Mouse (Mus musculus) liver, postnatal 0 days (tissue): ENCODE data around the gene Rab11fip4. TPM values are rescaled to one million over a fixed set of nuclear protein-coding genes. Genes with fewer than 3 reads are reported as not detected.

Source experiments
- ATAC-seq: fragments of 200-750 bp; cut with Nextera tagmentation; 2 replicates; pipeline ENCODE4 v1.8.0; 2017; ENCODE audit warnings: mild to moderate bottlenecking, moderate library complexity
- DNase-seq: peaks from one replicate; pipeline ENCODE4 v3.0.0-alpha.2; 2016
- H3K27ac ChIP-seq: fragments of 300-500 bp; sonication (generic); 2 replicates; pipeline ENCODE4 v1.5.1; 2014; ENCODE audit warnings: antibody characterized with exemption, moderate library complexity, mild to moderate bottlenecking, low read depth
- H3K27me3 ChIP-seq: fragments of 300-500 bp; sonication (generic); 2 replicates; pipeline ENCODE4 v1.6.1; 2014; ENCODE audit warnings: low read length, control low read depth, mixed read lengths; ENCODE audit not compliant: insufficient read depth
- H3K36me3 ChIP-seq: fragments of 300-500 bp; sonication (generic); replicated peaks from 2 replicates; pipeline ENCODE4 v1.6.1; 2014; ENCODE audit warnings: mild to moderate bottlenecking, control low read depth, low read length, moderate library complexity, mixed read lengths; ENCODE audit not compliant: insufficient read depth
- H3K4me1 ChIP-seq: fragments of 300-500 bp; sonication (generic); 2 replicates; pipeline ENCODE4 v1.6.1; 2014; ENCODE audit warnings: antibody characterized with exemption, mild to moderate bottlenecking, control low read depth; ENCODE audit not compliant: insufficient read depth
- H3K4me2 ChIP-seq: fragments of 300-500 bp; sonication (generic); 2 replicates; pipeline ENCODE4 v1.6.1; 2014; ENCODE audit warnings: low read depth, mild to moderate bottlenecking, low read length, moderate library complexity, mixed read lengths
- H3K4me3 ChIP-seq: fragments of 300-500 bp; sonication (generic); 2 replicates; pipeline ENCODE4 v1.5.1; 2014; ENCODE audit warnings: low read depth, low read length
- H3K9ac ChIP-seq: fragments of 300-500 bp; sonication (generic); replicated peaks from 2 replicates; pipeline ENCODE4 v1.6.1; 2014; ENCODE audit warnings: mild to moderate bottlenecking, moderate library complexity
- H3K9me3 ChIP-seq: fragments of 300-500 bp; sonication (generic); 2 replicates; pipeline ENCODE4 v1.6.1; 2016; ENCODE audit warnings: mild to moderate bottlenecking, control low read depth, low read length, mixed read lengths
- CTCF ChIP-seq: sonication (generic); IDR thresholded peaks from 2 replicates; pipeline ENCODE4 v1.5.1; 2016; ENCODE audit warnings: antibody characterized with exemption, low read depth
- EP300 ChIP-seq: IDR thresholded peaks from 2 replicates; pipeline ENCODE4 v1.6.1; 2016; ENCODE audit warnings: antibody characterized with exemption, low read depth, mild to moderate bottlenecking
- WGBS: fragments of 180-500 bp; shearing (Covaris S2); extraction: QIAGEN DNeasy Blood & Tissue Kit; methylation state at CpG from one replicate; pipeline ENCODE4 v1.1.7; 2014; ENCODE audit not compliant: insufficient replicate concordance; 5-methylcytosine and 5-hydroxymethylcytosine counted together
- polyA plus RNA-seq: library from polyadenylated mRNA; unstranded; fragments of >200 nt; fragmentation: Nextera tagmentation; extraction: Ambion mirVana; gene quantifications from 2 replicates; pipeline ENCODE4 v1.2.1, GENCODE M21; 2015

The Rab11fip4 gene
- polyA plus RNA-seq, 1 experiment from 2014 or later, result 1.1 TPM

DNA sequence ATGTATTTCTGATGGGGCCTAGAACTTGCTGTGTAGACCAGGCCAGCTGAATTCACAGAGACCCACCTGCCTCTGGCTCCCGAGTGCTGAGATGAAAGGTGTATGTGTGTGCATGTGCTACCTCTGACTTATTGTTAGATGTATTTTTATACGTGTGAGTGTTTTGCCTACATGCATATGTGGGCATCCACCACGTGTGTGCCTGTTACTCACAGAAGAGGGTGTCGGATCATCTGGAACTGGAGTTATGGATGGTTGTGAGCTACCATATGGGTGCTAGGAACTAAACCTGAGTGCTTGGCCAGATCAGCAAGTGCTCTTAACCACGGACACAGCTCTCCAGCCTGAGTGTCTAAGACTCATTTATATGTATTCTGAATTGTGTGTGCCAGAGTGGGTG, 90.2 kb downstream of the Rab11fip4 start:
- no peak overlapping the region for H3K4me3 ChIP-seq
- ATAC-seq, result no peak
- H3K9me3 ChIP-seq, result no peaks in the 10 kb centered on the region
- H3K27me3 ChIP-seq, result no peaks in the 10 kb centered on the region
- WGBS, result 75% methylated on average over 5 of the region's 5 CpGs
- DNase-seq, result no peak
- no peaks in the 10 kb centered on the region for H3K4me1 ChIP-seq
- H3K27ac ChIP-seq, result no peak overlapping the region
- H3K36me3 ChIP-seq, result no peaks in the 10 kb centered on the region
- H3K9ac ChIP-seq, result no peak overlapping the region
- TF ChIP-seq EP300 (no peak), CTCF (no peak)
- no peak overlapping the region for H3K4me2 ChIP-seq

DNA sequence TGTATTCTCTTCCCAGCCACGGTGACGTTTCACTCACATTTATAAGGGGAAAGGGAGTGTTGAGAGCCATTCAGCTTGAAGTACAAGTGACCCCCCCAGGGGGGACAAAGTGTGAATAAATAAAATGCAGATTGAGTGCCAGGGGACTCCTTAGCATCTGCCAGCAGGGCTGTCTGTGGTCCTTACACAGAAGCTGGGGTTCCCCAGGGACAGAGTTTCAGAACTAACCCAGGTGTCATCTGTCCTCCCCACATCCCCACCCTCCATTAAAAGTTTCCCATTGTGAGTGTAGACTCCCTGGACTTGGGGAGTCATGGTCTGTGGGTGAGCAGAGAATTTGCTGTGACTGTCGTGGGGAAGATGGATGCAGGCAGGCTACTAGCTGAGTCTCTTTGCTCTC, 90.8 kb downstream of the Rab11fip4 start:
- H3K36me3 ChIP-seq, result no peaks in the 10 kb centered on the region
- H3K4me3 ChIP-seq, result no peak overlapping the region
- H3K9ac ChIP-seq, result no peak overlapping the region
- 50% methylated on average over 3 of the region's 3 CpGs for WGBS
- H3K4me1 ChIP-seq, result no peaks in the 10 kb centered on the region
- H3K9me3 ChIP-seq, result no peaks in the 10 kb centered on the region
- H3K27me3 ChIP-seq, result no peaks in the 10 kb centered on the region
- no peak for DNase-seq
- no peak overlapping the region for H3K4me2 ChIP-seq
- ATAC-seq, result no peak
- no peak overlapping the region for H3K27ac ChIP-seq
- TF ChIP-seq CTCF, result no peak

DNA sequence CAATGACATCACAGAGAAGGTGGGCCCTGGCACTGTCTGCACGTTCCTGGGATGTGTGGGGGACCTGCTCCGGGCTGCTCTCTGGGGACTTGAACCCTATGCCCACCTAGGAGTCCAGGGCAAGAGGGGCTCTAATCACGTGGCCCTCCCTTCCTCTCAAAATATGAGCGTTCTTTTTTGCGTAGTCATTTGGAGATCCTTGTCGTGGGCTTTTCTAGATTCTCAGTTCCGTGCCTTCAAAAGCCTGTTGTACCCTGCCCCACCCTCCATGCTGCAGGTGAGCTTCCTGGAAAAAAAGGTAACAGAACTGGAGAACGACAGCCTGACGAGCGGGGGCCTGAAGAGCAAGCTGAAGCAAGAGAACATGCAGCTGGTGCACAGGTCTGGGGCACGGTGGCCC, 94.1 kb downstream of the Rab11fip4 start:
- ATAC-seq (no peak), DNase-seq (no peak)
- H3K4me3 ChIP-seq, result no peak overlapping the region
- H3K9me3 ChIP-seq, result no peaks in the 10 kb centered on the region
- H3K9ac ChIP-seq, result no peak overlapping the region
- H3K27ac ChIP-seq, result no peak overlapping the region
- H3K36me3 ChIP-seq, result no peaks in the 10 kb centered on the region
- H3K27me3 ChIP-seq, result no peaks in the 10 kb centered on the region
- 82% methylated on average over 11 of the region's 11 CpGs for WGBS
- no peak for TF ChIP-seq CTCF
- TF ChIP-seq EP300, result no peak
- H3K4me2 ChIP-seq, result no peak overlapping the region
- H3K4me1 ChIP-seq, result no peaks in the 10 kb centered on the region

DNA sequence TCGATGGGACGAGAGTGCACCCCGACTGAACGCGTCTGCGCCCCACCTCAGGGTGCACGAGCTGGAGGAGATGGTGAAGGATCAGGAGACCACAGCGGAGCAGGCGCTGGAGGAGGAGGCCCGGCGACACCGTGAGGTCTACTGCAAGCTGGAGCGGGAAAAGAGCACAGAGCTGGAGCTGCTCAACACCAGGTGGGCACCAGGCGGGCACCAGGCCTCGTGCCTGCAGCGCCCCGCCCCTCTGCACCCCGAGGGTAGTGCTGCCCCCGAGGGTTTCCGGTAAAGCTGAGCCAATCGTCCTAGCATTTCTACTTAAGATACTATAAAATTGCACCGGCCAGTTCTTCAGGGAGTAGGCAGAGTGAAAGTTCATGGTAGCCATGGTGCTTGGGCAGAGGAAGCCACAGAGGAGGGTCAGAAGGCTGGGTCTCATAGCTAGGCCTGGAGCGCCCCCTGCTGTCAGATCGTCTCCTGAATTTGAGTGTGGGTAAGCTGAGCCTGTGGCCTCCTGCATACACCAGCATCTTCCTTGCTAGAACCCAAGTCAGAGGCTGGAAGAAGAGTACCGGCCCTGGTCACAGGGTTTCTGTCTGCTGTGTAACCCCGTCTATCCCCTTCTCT, 95.6 kb downstream of the Rab11fip4 start:
- Histone ChIP-seq H3K4me2 (no peak overlapping the region), H3K27ac (no peak overlapping the region), H3K27me3 (no peaks in the 10 kb centered on the region), H3K9ac (no peak overlapping the region), H3K36me3 (0 out of 2 replicates have a peak, but pooled peaks cover 2% of the 10 kb centered on the region), H3K4me3 (no peak overlapping the region), H3K9me3 (no peaks in the 10 kb centered on the region), H3K4me1 (no peaks in the 10 kb centered on the region)
- DNase-seq (peak; percentile 91), ATAC-seq (peak; percentile 62)
- 62% methylated on average over 26 of the region's 26 CpGs for WGBS
- TF ChIP-seq EP300, result no peak
- TF ChIP-seq CTCF, result peak; percentile 93

DNA sequence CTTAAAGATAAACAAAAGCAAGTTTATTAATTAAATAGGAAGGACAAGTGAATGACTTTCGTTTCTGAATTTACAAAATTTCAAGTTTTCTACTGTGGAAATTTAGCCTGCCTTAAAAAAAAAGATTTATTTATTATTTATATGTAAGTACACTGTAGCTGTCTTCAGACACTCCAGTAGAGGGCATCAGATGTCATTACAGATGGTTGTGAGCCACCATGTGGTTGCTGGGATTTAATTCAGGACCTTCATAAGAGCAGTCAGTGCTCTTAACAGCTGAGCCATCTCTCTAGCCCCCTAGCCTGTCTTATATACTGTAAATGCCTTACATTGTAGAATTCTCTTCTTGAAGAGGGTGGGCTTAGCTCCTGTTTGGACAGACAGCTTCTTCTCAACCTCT, 98.9 kb downstream of the Rab11fip4 start:
- no peak overlapping the region for H3K9ac ChIP-seq
- H3K4me1 ChIP-seq, result no peaks in the 10 kb centered on the region
- no peak for TF ChIP-seq EP300
- TF ChIP-seq CTCF, result peak; percentile 29
- no peak overlapping the region for H3K27ac ChIP-seq
- 73% methylated on average over 1 of the region's 1 CpGs for WGBS
- H3K9me3 ChIP-seq, result no peaks in the 10 kb centered on the region
- 0 out of 2 replicates have a peak, but pooled peaks cover 4% of the 10 kb centered on the region for H3K36me3 ChIP-seq
- ATAC-seq (no peak), DNase-seq (no peak)
- no peaks in the 10 kb centered on the region for H3K27me3 ChIP-seq
- H3K4me3 ChIP-seq, result no peak overlapping the region
- H3K4me2 ChIP-seq, result no peak overlapping the region

DNA sequence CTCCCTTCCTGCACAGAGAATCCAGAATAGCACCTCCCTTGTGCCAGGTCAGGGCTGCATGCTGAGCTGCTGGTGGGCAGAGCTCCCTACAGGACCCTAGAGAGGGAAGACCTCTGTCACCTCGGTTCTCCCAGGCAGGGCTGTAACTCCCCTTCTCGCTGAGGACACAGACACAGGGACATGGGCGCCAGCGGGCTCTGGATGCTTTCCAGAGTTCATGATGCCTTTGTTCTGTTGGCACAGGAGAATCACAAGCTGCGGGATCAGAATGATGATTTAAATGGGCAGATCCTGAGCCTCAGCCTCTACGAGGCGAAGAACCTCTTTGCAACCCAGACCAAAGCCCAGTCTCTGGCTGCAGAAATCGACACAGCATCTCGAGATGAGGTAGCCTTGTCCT, 100.5 kb downstream of the Rab11fip4 start:
- no peak for ATAC-seq
- H3K9me3 ChIP-seq, result no peaks in the 10 kb centered on the region
- WGBS, result 87% methylated on average over 9 of the region's 9 CpGs

More for the DNA sequence above, 100.5 kb downstream of the Rab11fip4 start:
- Histone ChIP-seq H3K4me2 (no peak overlapping the region), H3K36me3 (0 out of 2 replicates have a peak, but pooled peaks cover 4% of the 10 kb centered on the region), H3K4me3 (no peak overlapping the region), H3K4me1 (no peaks in the 10 kb centered on the region), H3K9ac (no peak overlapping the region), H3K27me3 (no peaks in the 10 kb centered on the region), H3K27ac (no peak overlapping the region)
- no peak for DNase-seq
- TF ChIP-seq CTCF, result no peak
- no peak for TF ChIP-seq EP300
